Mouse (Mus musculus) liver (tissue): ENCODE data around the gene Polr1c.

Experiments
- DNase-seq: peaks from one replicate; pipeline ENCODE4 v3.0.0-alpha.2; 2020; ENCODE audit warnings: mixed read lengths

Polr1c gene

DNA sequence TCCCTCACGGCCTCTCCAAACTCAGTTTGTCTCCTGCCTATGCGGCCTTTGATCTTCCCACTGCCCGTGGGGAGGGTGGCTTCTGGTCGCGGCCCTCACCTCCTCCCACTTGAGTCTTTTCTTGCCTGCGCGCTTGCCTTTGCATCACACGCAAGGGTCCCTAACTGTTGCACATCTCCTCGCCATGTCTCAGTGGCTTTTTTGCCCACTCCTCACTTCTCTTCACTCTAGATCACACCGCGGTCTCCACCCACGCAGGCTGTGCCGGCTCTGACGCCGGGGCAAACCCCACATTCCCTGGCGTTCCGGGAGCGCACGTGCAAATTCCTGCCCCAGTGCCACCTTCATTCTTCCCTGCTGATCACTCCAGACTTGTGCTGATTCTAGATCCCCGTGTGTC, 44.8 kb downstream of the Polr1c start:
- DNase-seq: no peak

- DNase-seq: peak; percentile 96
Measured at GRCm38 (mm10) chr17:46202421-46203071, 45.3 kb downstream of the Polr1c start, which contains the start of the genes Polh and Xpo5. Gene Polh (minus strand): TSS chr17:46202645. Gene Xpo5 (plus strand): TSS chr17:46202782.

- peak; percentile 63 for DNase-seq
Measured at GRCm38 (mm10) chr17:46201151-46201550, 46.7 kb downstream of the Polr1c start.
